Mouse (Mus musculus) cerebellum, adult 2 months (tissue): ENCODE measurements around the gene Arid5b. TPM values are rescaled to one million over a fixed set of nuclear protein-coding genes. Genes with fewer than 3 reads are reported as not detected.

Experiments used
- DNase-seq, 2 experiments: peaks; one replicate each; pipeline ENCODE4 v3.0.0; 2021
- H3K27ac ChIP-seq: fragments of 200-500 bp; 2 replicates; pipeline ENCODE4 v1.5.1; 2012; ENCODE audit warnings: low read length, control low read depth, inconsistent platforms; ENCODE audit not compliant: insufficient read depth
- H3K27me3 ChIP-seq: fragments of 200-500 bp; 2 replicates; pipeline ENCODE4 v1.6.1; 2012; ENCODE audit warnings: inconsistent platforms, mild to moderate bottlenecking, low read length, moderate library complexity; ENCODE audit not compliant: control insufficient read depth, insufficient read depth
- H3K4me1 ChIP-seq: fragments of 200-500 bp; 2 replicates; pipeline ENCODE4 v1.6.1; 2011; ENCODE audit warnings: low read length; ENCODE audit not compliant: control insufficient read depth, insufficient read depth
- H3K4me3 ChIP-seq: fragments of 200-500 bp; replicated peaks from 2 replicates; pipeline ENCODE3; 2011; ENCODE audit warnings: mild to moderate bottlenecking, low read depth, low read length, control low read depth; ENCODE audit not compliant: insufficient read depth
- CTCF ChIP-seq: fragments of 200-500 bp; IDR thresholded peaks from 2 replicates; pipeline ENCODE4 v1.5.1; 2011; ENCODE audit warnings: low read depth, mild to moderate bottlenecking, control low read depth, low read length, moderate library complexity, borderline replicate concordance; ENCODE audit not compliant: insufficient read depth
- POLR2A ChIP-seq: fragments of 200-500 bp; IDR thresholded peaks from 2 replicates; pipeline ENCODE4 v1.6.1; 2011; ENCODE audit warnings: low read length, control low read depth, borderline replicate concordance; ENCODE audit not compliant: insufficient read depth
- WGBS: fragments of 180-500 bp; shearing (Covaris S2); methylation state at CpG from one replicate; pipeline ENCODE4 v1.1.7; 2018; 5-methylcytosine and 5-hydroxymethylcytosine counted together
- polyA plus RNA-seq: library from polyadenylated mRNA; depleted of rRNA; stranded (reverse); fragments of >200 nt; gene quantifications from 2 replicates; pipeline ENCODE4 v1.2.3, GENCODE M21; 2012

The Arid5b gene
- polyA plus RNA-seq, 1 experiment, result 10.9 TPM

DNA sequence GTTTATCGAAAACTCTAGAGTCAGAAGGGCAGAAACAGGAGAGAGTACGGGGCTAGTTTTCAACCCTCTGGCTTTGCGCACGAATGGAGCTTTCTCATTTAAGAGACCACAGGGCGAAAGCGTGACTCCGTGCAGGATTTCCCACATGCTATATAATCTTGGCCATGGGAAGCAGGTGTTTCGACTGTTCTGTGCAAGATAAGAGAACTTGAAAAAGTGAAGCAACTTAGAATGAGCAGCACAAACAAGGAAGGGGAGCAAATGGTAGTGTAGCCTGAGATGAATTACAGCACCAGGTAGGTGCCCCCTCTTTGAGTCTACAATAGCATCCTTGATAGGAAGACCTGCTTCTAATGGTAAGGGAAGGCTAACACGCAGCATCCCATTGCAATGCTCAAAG lies 118.8 kb downstream of the Arid5b start:
- H3K27me3 ChIP-seq, result no peaks in the 10 kb centered on the region
- 96% methylated on average over 9 of the region's 9 CpGs for WGBS
- TF ChIP-seq CTCF (no peak), POLR2A (no peak)

GRCm38 (mm10) chr10:68158555-68158954 lies 120.0 kb downstream of the Arid5b start:
- Histone ChIP-seq H3K4me3 (no peak overlapping the region), H3K27ac (no peak overlapping the region), H3K27me3 (no peaks in the 10 kb centered on the region), H3K4me1 (no peaks in the 10 kb centered on the region)
- TF ChIP-seq CTCF (no peak), POLR2A (no peak)
- no peak for DNase-seq
- WGBS, result 95% methylated on average over 5 of the region's 5 CpGs

More for the DNA sequence above, 118.8 kb downstream of the Arid5b start:
- H3K27ac ChIP-seq, result no peak overlapping the region
- H3K4me1 ChIP-seq, result no peaks in the 10 kb centered on the region
- DNase-seq, result no peak
- H3K4me3 ChIP-seq, result no peak overlapping the region

- H3K4me3 ChIP-seq, result no peak overlapping the region
- DNase-seq, result no peak
- 57% methylated on average over 8 of the region's 8 CpGs for WGBS
- no peaks in the 10 kb centered on the region for H3K27me3 ChIP-seq
- TF ChIP-seq CTCF (no peak), POLR2A (no peak)
- H3K27ac ChIP-seq, result no peak overlapping the region
- H3K4me1 ChIP-seq, result no peaks in the 10 kb centered on the region
Measured at GRCm38 (mm10) chr10:68157511-68157910, 121.0 kb downstream of the Arid5b start.

DNA sequence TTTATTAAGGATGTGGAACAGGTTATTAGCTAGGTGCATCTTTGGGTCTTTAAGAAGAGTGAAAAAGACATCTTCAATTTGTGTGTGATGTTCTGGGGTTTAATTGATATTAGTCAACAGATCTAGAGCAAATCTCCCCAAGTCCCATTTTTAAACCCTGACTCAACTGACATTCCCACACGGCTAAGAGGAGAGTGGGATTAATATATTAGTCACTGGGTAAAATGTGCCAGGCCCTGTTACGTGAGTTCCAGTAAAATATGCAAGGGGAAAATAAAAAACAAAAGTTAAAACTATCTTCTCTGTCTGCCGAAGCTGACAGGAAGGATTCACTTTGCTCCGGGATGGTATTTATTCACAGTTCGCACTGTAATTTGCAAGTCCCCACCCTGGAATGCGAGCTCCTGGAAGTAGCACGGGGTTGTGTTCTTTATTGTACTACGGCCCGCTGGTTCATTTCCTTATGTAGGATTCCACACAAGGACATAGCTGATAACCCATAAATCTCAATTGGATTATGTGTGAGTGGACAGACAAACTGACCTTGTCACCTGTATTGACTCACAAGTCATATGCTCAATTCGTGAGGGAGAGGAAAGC lies 121.8 kb downstream of the Arid5b start:
- no peaks in the 10 kb centered on the region for H3K27me3 ChIP-seq
- 78% methylated on average over 10 of the region's 10 CpGs for WGBS
- H3K27ac ChIP-seq, result no peak overlapping the region
- DNase-seq, result no peak
- H3K4me1 ChIP-seq, result no peaks in the 10 kb centered on the region
- H3K4me3 ChIP-seq, result no peak overlapping the region
- TF ChIP-seq CTCF, result no peak
- TF ChIP-seq POLR2A, result no peak

DNA sequence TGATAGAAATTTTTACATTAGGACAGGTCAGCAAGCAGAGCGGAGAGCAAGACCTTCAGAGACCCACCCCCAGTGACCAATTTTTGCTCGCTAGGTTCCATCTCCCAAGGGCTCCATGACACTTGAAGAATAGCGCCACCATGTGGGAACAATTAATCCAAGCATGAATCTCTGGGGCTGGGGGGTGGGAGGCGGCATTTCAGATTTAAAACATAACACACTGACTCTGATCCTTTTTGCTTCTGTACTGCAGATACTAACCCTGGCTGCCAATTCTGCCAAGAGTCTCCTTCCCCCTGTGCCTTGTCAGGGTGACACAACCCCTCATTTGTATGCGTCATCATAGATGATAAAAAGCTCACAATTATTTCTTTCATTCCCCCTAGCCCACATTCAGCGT lies 122.4 kb downstream of the Arid5b start:
- DNase-seq, result no peak
- TF ChIP-seq CTCF (no peak), POLR2A (no peak)
- H3K27ac ChIP-seq, result no peak overlapping the region
- no peaks in the 10 kb centered on the region for H3K4me1 ChIP-seq
- no peaks in the 10 kb centered on the region for H3K27me3 ChIP-seq
- WGBS, result 80% methylated on average over 6 of the region's 6 CpGs
- H3K4me3 ChIP-seq, result no peak overlapping the region

- H3K4me1 ChIP-seq, result no peaks in the 10 kb centered on the region
- WGBS, result 96% methylated on average over 6 of the region's 6 CpGs
- TF ChIP-seq POLR2A (no peak), CTCF (no peak)
- no peak overlapping the region for H3K27ac ChIP-seq
- DNase-seq, result no peak
- H3K27me3 ChIP-seq, result no peaks in the 10 kb centered on the region
- no peak overlapping the region for H3K4me3 ChIP-seq
Measured at GRCm38 (mm10) chr10:68155431-68156119, 123.0 kb downstream of the Arid5b start.

- no peak overlapping the region for H3K27ac ChIP-seq
- no peak for TF ChIP-seq CTCF
- no peak for TF ChIP-seq POLR2A
- DNase-seq, result no peak
- H3K4me1 ChIP-seq, result no peaks in the 10 kb centered on the region
- no peaks in the 10 kb centered on the region for H3K27me3 ChIP-seq
- WGBS, result 82% methylated on average over 14 of the region's 14 CpGs
- H3K4me3 ChIP-seq, result no peak overlapping the region
Measured at GRCm38 (mm10) chr10:68154046-68154765, 124.3 kb downstream of the Arid5b start.

- Histone ChIP-seq H3K4me3 (no peak overlapping the region), H3K27me3 (no peaks in the 10 kb centered on the region), H3K27ac (no peak overlapping the region), H3K4me1 (no peaks in the 10 kb centered on the region)
- no peak for TF ChIP-seq CTCF
- no peak for TF ChIP-seq POLR2A
- DNase-seq, result no peak
- 51% methylated on average over 11 of the region's 11 CpGs for WGBS
Measured at GRCm38 (mm10) chr10:68153344-68154045, 125.0 kb downstream of the Arid5b start.
